Mouse (Mus musculus): Measurements from ENCODE around the gene Rcn3. TPM values are rescaled to one million over a fixed set of nuclear protein-coding genes. Genes with fewer than 3 reads are reported as not detected.

Gene Rcn3
- 10 to 100 TPM in 1 of 26 experiments, 1 to 10 TPM in 2, under 1 TPM in 5, not detected in 18; 0.66 to 79.3 (median 0.84) TPM for total RNA-seq (2018; cell fraction: chromatin; rRNA removed)
- total RNA-seq (2018; cell fraction: cytosol; rRNA removed), result 1 to 10 TPM in 17 of 26 experiments, under 1 TPM in 9; 0.47 to 3.4 (median 1.1) TPM
- 10 to 100 TPM in 1 of 26 experiments, 1 to 10 TPM in 3, under 1 TPM in 9, not detected in 13; 0.29 to 14.4 (median 0.74) TPM for total RNA-seq (2018; cell fraction: nucleus; rRNA removed)
- polyA plus RNA-seq (2018), result 0.67 to 5.1 TPM (median 3.1 TPM) in 3 replicates

DNA sequence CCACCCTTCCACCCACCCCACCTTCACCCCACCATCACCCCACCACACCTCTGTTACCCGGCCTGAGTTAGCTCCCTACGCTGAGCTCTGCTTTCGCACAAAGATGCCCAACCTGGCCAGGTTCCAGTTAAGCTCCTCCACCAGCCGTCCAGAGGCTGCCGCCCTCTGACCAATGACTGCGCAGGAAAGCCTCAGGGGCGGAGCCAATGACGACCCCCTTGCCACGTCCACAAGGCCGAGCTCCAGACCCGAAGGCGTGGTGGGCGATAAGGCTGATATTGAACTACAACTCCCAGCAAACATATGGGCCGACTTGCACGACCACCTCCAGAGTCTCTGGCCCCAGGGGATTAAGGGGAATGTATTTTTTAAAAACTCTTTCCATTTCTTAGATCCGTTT is at the start of gene Rcn3:
TSS of gene Rcn3 (minus strand) at position 174 of the 400 bp plus-strand sequence.
- no peaks in the 10 kb centered on the region for H3K79me2 ChIP-seq (ENCODE audit: inconsistent target)
- 21% methylated on average over 16 of the region's 16 CpGs for WGBS (ENCODE audit: missing documents)
- no peak within 1 kb of the TSS for H3K27ac ChIP-seq
- H3K4me3 ChIP-seq (ENCODE audit: inconsistent target), result no peak within 1 kb of the TSS
- H3K36me3 ChIP-seq (ENCODE audit: inconsistent target), result no peaks in the 10 kb centered on the region

DNA sequence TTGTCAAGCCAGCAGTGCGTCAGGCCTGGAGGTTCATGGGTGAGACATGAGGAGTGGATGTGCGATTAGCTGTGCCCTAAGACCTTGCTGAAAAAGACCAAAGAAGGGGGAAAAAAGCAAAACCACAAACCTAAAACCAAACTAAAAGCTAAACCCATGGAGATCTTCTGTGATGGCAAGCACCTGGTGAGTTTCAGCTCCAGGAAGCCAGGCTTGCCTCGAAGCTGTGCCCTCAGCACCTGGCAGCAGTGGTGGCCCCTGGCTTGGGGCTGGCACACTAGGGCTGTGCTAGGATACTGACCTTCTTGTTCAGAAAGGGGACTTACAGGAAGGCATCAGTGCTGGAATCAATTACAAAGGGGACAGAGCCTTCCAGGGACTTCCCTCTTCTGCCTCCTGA is 49.3 kb upstream of the Rcn3 start:
- no peak overlapping the region for H3K27ac ChIP-seq
- H3K4me3 ChIP-seq (ENCODE audit: inconsistent target), result no peak overlapping the region
- H3K36me3 ChIP-seq (ENCODE audit: inconsistent target), result peaks cover 44% of the 10 kb centered on the region
- H3K79me2 ChIP-seq (ENCODE audit: inconsistent target), result no peaks in the 10 kb centered on the region
- WGBS (ENCODE audit: missing documents), result 74% methylated on average over 3 of the region's 3 CpGs

GRCm38 (mm10) chr7:45139904-45140723 is 48.1 kb upstream of the Rcn3 start:
- no peak overlapping the region for H3K27ac ChIP-seq
- peaks cover 32% of the 10 kb centered on the region for H3K36me3 ChIP-seq (ENCODE audit: inconsistent target)
- no peaks in the 10 kb centered on the region for H3K79me2 ChIP-seq (ENCODE audit: inconsistent target)
- 98% methylated on average over 6 of the region's 8 CpGs for WGBS (ENCODE audit: missing documents)
- no peak overlapping the region for H3K4me3 ChIP-seq (ENCODE audit: inconsistent target)

DNA sequence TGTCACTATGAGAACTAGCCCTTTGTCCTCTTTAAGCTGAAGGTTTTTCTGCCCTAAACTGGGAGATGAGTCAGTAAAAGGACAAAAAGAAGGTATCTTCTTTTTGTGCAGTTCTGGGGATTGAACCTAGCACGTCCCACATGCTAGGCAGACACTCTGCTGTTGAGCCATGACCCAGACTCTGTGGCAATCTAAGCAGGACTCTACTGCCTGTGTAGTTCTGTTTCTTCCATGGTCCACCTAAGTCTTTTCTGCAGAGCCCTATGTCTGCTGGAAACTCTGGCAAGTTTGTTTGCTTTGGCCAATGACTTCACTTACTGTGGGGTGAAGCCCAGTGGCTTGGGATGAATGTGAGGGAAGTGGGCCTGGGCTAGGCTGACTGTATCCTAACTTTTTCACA is 46.4 kb upstream of the Rcn3 start:
- Histone ChIP-seq H3K27ac (no peak overlapping the region), H3K4me3 (ENCODE audit: inconsistent target) (no peak overlapping the region), H3K79me2 (ENCODE audit: inconsistent target) (no peaks in the 10 kb centered on the region), H3K36me3 (ENCODE audit: inconsistent target) (peaks cover 17% of the 10 kb centered on the region; the same call in 1 of the 2 replicates)
- WGBS (ENCODE audit: missing documents), result 93% methylated on average over 1 of the region's 1 CpGs

GRCm38 (mm10) chr7:45137171-45138006 is 45.4 kb upstream of the Rcn3 start:
- Histone ChIP-seq H3K4me3 (ENCODE audit: inconsistent target) (no peak overlapping the region), H3K79me2 (ENCODE audit: inconsistent target) (no peaks in the 10 kb centered on the region), H3K36me3 (ENCODE audit: inconsistent target) (0 out of 2 replicates have a peak, but pooled peaks cover 6% of the 10 kb centered on the region), H3K27ac (no peak overlapping the region)
- 37% methylated on average over 12 of the region's 12 CpGs for WGBS (ENCODE audit: missing documents)

- Histone ChIP-seq H3K4me3 (ENCODE audit: inconsistent target) (peak within 1 kb of the TSS; percentile 62), H3K36me3 (ENCODE audit: inconsistent target) (no peaks in the 10 kb centered on the region), H3K27ac (peak within 1 kb of the TSS; percentile 71), H3K79me2 (ENCODE audit: inconsistent target) (no peaks in the 10 kb centered on the region)
- WGBS (ENCODE audit: missing documents), result 1% methylated on average over 21 of the region's 29 CpGs
These were observed 44.1 kb upstream of the Rcn3 start, which contains the start of the genes Gm45713 and Flt3l for GRCm38 (mm10) chr7:45135993-45136567. Gene Gm45713, minus strand, starts transcription at chr7:45136231. Gene Flt3l, minus strand, starts transcription at chr7:45136432.

DNA sequence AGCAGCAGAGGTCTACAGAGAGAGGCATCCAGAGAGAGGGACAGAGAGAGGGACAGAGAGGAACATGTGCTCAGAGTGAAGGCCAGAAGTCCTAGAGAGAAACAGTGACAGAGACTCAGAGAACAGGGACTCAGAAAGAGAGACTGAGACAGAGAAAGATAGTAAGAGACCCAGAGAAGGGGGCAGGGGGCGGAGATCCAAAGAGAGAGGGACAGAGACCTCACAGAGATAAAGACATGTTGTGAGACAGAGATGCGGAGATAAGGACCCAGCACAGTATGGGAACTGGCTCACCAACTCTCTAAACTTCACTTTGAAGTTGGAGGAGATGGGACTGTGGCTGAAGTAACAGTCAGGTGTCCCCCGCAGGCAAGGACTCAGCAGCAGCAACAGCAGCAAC is 43.3 kb upstream of the Rcn3 start:
- peak overlapping the region; percentile 71; the same call in 1 of the 2 replicates for H3K27ac ChIP-seq
- 69% methylated on average over 3 of the region's 3 CpGs for WGBS (ENCODE audit: missing documents)

GRCm38 (mm10) chr7:45134544-45135026 is 42.6 kb upstream of the Rcn3 start:
- H3K27ac ChIP-seq, result no peak overlapping the region
- 39% methylated on average over 12 of the region's 12 CpGs for WGBS (ENCODE audit: missing documents)
- no peak overlapping the region for H3K4me3 ChIP-seq (ENCODE audit: inconsistent target)
- no peaks in the 10 kb centered on the region for H3K36me3 ChIP-seq (ENCODE audit: inconsistent target)
- H3K79me2 ChIP-seq (ENCODE audit: inconsistent target), result no peaks in the 10 kb centered on the region

More for the DNA sequence above, 43.3 kb upstream of the Rcn3 start:
- Histone ChIP-seq H3K79me2 (ENCODE audit: inconsistent target) (no peaks in the 10 kb centered on the region), H3K4me3 (ENCODE audit: inconsistent target) (peak overlapping the region; percentile 62), H3K36me3 (ENCODE audit: inconsistent target) (no peaks in the 10 kb centered on the region)

GRCm38 (mm10) chr7:45133446-45134159 is 41.6 kb upstream of the Rcn3 start:
- H3K4me3 ChIP-seq (ENCODE audit: inconsistent target), result no peak overlapping the region
- 82% methylated on average over 8 of the region's 8 CpGs for WGBS (ENCODE audit: missing documents)
- H3K36me3 ChIP-seq (ENCODE audit: inconsistent target), result no peaks in the 10 kb centered on the region
- H3K27ac ChIP-seq, result no peak overlapping the region
- H3K79me2 ChIP-seq (ENCODE audit: inconsistent target), result no peaks in the 10 kb centered on the region

DNA sequence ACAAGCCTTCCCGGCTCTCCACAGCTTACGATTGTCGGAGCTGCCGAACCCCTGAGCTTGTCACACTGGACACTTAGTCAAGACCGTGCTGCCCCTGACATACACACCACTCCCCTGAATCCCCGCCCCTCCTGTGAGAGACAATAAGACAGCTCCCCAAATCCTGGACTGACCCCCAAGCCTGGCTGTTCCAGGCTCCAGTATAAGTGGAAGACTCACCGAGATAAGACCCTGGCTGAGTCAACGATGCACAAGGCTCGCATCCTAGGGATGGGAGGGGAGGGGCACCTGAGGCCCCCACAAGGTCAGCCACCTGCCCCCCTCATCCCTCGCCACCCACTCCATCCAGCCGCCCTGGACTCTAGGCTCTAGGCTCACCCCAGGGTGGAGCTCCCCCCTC is 39.8 kb upstream of the Rcn3 start:
- H3K4me3 ChIP-seq (ENCODE audit: inconsistent target), result no peak overlapping the region
- H3K36me3 ChIP-seq (ENCODE audit: inconsistent target), result peaks cover 3% of the 10 kb centered on the region; the same call in 1 of the 2 replicates
- peaks cover 17% of the 10 kb centered on the region for H3K79me2 ChIP-seq (ENCODE audit: inconsistent target)
- H3K27ac ChIP-seq, result no peak overlapping the region
- WGBS (ENCODE audit: missing documents), result 94% methylated on average over 11 of the region's 11 CpGs

- H3K4me3 ChIP-seq (ENCODE audit: inconsistent target), result peak overlapping the region; percentile 62
- 81% methylated on average over 15 of the region's 15 CpGs for WGBS (ENCODE audit: missing documents)
- H3K79me2 ChIP-seq (ENCODE audit: inconsistent target), result peaks cover 25% of the 10 kb centered on the region
- H3K36me3 ChIP-seq (ENCODE audit: inconsistent target), result peaks cover 21% of the 10 kb centered on the region
- H3K27ac ChIP-seq, result peak overlapping the region; percentile 85
These were observed 37.9 kb upstream of the Rcn3 start for GRCm38 (mm10) chr7:45129776-45130512.

GRCm38 (mm10) chr7:45129318-45129717 is 37.3 kb upstream of the Rcn3 start:
- H3K79me2 ChIP-seq (ENCODE audit: inconsistent target), result peaks cover 25% of the 10 kb centered on the region
- WGBS (ENCODE audit: missing documents), result under 1% methylated on average over 17 of the region's 17 CpGs
- peak overlapping the region; percentile 62 for H3K4me3 ChIP-seq (ENCODE audit: inconsistent target)
- peak overlapping the region; percentile 85 for H3K27ac ChIP-seq
- H3K36me3 ChIP-seq (ENCODE audit: inconsistent target), result peaks cover 21% of the 10 kb centered on the region

Data from macrophage (primary cell).